Mouse (Mus musculus) left cerebral cortex, postnatal 14 days (tissue): ENCODE results near the gene Ttll1. TPM values are rescaled to one million over a fixed set of nuclear protein-coding genes. Genes with fewer than 3 reads are reported as not detected.
A peak's percentile ranks its signal among the peaks of the same experiment; 100 is the strongest.

Experiments used
- DNase-seq, 2 experiments: peaks; one replicate each; pipeline ENCODE4 v3.0.0; 2021 to 2022; ENCODE audit warnings: low spot score in 2 of 2, mixed read lengths in 1 of 2
- intact Hi-C: fragments of 180-260 bp; cut with DNase I; formaldehyde crosslinking; loops from one replicate; pipeline ENCODE4 v1.15.1; 2025
- long read RNA-seq, 2 experiments: library from polyadenylated mRNA; stranded (forward); transcript quantifications; one replicate each; pipeline ENCODE4 v2.0.0; 2021
- total RNA-seq, 2 experiments: library from RNA; stranded (reverse); gene quantifications; 2 replicates each; pipeline ENCODE4 v1.2.3; 2021

Gene Ttll1
- 10 to 100 TPM; 53.9 to 56.3 TPM for total RNA-seq
- long read RNA-seq, experiment 1, transcript Ttll1-201 (12 exons, 2,060 nt), result major isoform, 77 of 96 reads
- long read RNA-seq, experiment 1, partial matches to known transcripts, result 11 of 96 reads
- long read RNA-seq, experiment 1, other reads (novel, unspliced or antisense), result 8 of 96 reads
- long read RNA-seq, experiment 2, transcript Ttll1-201 (12 exons, 2,060 nt), result major isoform, 79 of 92 reads
- long read RNA-seq, experiment 2, partial matches to known transcripts, result 0 of 92 reads
- long read RNA-seq, experiment 2, other reads (novel, unspliced or antisense), result 13 of 92 reads

DNA sequence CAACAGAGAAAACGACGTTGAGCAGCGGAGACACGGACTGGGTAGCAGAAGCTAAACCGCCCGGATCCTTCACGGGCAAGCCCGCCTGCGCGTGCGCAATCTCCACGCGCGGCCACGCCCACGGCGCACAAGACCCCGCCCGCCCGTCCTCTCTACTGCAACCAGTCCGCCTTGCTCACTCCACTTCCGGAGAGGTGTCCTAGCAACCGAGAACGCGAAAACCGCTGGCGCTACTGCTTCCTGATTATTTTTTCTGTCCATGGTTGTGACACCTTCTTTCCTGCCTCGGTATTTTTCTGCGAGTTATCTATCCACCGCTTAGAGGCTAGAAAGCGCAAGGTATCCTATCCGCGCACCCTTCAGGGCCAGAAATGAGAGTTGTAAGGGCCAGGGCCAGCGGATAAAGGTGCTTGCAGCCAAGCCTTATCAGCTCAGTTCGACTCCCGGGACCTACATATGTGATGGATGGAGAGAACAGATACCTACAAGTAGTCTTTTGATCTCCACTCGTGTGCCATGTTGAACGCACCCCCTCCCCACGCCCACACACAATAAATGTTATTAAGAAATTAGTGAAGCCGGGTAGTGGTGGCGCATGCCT, at the start of gene Ttll1:
Gene Ttll1 (minus strand): TSS at position 89 of the 601 bp plus-strand sequence.
- intact Hi-C loops, result loop anchor here (10.0 kb wide), 2 partner anchors 356 to 696 kb away; no protein-coding TSS in a partner anchor
- peak; percentile 95 to 96 for DNase-seq

DNA sequence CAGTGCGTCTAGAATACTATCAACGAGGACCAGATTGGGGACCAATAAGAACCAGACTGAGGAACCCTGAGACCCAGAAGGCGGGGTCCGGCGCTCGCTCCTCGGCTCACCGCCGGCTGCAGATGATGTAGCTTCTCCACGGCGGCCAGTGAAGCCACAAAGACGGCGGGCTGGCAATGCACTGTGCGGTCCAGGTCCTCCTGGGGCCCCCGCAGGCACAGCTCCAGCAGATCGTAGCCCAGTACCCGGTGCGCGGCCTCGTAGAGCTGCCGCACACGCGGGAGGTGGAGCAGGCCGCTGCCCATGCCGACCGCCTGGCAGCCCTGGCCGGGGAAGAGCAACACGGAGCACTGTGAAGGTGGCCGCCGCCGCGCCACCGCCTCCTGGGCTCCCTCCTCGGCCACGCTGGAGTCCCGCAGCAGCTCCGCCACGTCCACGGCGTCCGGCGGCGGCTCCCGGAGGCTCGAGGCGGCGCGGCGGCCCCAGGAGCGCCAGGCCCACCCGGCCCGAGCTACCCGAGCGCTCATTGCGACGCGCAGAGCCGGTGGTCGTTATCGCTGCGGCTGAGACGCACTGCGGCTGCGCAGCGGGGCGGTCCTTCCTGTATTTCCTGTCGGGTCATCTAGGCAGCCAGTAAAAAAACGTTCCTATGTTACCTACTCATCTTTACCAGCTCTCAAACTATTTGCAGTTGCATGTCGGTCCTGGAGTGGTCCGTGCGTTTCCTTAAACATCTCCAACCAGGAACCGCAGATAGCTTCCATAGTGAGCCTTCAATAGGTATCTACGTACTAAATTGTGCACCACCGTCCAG, 44.7 kb upstream of the Ttll1 start:
- intact Hi-C loops, result no loop called here
- peak; percentile 87 to 88 for DNase-seq

DNA sequence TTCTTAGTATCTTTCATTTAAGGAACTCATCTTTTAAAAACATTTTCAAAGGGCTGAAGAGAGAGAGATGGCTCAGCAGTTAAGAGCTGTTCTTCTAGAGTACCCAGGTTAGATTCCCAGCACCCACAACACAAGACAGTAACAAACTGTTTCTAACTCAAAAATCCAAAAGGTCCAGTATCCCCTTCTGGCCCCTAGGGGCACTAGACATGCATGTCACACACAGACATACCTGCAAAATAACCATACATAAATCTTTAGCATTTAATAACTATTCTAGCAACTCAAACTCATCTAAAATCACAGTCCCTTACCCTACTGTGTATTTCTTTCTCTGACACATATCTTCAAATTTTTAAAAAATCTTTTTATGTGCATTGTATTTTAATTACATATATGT, 43.1 kb upstream of the Ttll1 start:
- intact Hi-C loops, result no loop called here
- no peak for DNase-seq

DNA sequence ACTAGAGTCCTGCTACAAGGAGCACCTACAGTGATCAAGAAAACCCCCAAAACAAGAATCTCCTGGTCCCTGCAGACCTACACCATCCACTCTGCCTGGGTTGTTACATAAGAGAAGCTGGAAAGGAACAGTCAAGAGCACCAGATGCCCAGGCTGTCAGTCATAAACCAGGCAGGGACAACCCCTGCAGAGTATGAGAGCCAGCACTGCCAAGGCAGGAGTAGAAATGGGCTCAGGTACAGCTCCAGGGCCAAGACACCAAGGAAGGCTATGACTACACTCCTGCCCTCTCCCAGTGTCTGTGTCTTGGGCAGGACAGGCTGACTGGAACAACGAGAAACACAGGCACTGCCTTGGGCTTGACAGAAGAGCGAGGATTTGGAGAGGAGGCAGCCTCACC, 39.4 kb upstream of the Ttll1 start:
- DNase-seq, result no peak
- intact Hi-C loops, result no loop called here

DNA sequence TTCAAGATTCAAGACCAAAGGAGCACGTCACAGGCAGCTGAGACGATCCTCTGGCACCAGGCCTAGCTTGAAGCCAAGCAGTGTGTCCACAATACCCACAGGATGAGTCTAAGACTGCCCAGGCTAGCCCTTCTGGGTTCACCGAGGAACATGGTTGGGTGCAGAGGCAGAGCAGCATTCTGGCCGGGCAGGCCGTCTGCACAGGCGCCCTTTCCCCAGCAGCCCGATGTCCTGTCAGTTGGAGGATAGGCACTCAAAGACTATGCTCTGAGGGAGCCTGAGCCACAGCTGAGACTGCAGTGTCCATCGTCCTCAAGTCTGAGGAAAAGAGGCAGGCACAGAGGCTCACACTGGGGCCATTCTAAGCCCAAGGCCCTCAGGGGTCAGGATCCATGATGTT, 36.5 kb upstream of the Ttll1 start:
- no peak for DNase-seq
- intact Hi-C loops, result no loop called here

DNA sequence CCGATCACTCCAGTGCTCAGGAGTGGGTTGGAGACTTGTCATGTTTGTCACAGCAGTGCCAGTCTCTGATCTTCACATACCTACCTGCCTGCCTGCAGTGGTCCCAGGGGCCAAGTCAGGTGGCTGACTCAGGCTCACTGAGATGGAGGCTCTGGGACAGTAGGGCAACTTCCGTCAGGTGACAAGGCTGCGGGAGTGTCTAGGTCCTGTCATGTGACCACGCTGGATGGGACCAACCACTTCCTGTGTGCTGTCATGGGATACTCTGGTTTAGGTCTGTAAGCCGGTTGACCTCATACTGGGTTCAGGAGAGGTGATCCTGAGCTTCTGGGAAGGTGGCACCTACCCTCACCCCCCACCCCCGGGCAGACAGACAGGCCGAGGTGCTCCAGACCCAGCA, 35.3 kb upstream of the Ttll1 start:
- intact Hi-C loops, result no loop called here
- DNase-seq, result no peak

DNA sequence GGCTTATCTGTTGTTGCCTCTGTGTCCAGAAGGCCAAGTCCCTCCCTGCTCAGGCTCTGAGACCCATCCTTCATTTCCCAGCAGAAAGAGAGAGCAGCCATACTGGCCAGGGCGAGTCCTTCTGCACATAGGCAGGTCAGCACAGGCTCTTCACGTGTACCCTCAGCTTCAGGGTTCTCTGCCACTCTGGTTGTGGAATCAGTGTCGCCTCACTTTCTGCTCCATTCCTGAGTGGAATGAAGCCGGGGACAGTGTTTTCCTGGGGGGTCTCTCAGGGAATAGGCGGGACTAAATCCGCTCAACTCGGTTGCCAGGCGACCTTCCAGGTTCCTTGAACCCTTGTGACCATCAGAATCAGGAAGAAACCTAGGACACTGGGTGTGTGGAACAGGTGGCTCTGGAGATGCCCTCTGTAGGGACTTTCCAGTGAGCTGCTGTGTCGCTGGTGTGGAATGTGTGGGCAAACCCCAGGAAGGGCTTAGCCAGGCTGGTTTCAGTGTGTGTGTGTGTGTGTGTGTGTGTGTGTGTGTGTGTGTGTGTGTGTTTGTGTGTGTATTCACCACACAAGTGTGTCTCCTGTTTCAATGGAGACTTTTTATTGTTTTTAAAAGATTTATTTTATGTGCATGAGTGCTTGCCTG, 31.1 kb upstream of the Ttll1 start:
- intact Hi-C loops, result no loop called here
- no peak for DNase-seq

DNA sequence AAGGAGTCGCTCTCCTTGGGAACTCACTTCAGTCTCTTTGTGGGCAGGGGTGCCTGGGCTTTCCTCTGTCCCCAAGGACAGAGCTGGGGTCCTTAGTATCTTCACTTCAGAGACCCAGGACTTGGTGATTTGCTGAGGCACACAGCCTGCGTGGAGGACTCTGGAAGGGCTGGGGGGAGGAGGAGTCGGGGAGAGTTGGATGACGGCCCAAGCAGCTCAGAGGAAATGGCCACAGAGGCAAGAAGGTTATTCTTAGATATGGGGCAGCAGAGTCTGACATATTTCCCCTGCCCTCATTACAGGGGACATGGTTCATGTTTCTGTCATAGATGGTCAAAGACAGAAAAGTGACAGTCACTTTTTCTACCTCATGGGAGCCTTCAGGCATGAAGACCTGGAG, 29.2 kb upstream of the Ttll1 start:
- no peak for DNase-seq

DNA sequence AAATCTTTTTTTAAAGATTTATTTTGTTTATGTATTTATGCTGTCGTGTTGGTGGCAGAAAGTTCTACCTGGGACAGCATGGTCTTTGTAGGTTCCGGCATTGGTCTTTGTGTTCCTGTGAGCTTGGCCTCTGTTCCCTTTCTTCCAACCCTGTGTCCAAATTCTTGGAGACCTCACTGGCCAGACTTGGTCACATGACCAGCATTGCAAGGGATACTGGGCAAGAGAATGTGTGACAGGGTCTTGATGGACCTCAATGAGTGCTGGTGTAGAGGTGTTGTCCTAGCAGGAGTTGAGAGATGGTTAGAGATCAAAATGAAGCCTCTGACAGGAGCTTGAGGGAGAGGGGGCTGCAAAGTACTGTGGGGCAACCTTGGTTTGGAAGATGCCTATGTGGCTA, 28.2 kb upstream of the Ttll1 start:
- intact Hi-C loops, result no loop called here

More for the DNA sequence above, 29.2 kb upstream of the Ttll1 start:
- intact Hi-C loops, result no loop called here

DNA sequence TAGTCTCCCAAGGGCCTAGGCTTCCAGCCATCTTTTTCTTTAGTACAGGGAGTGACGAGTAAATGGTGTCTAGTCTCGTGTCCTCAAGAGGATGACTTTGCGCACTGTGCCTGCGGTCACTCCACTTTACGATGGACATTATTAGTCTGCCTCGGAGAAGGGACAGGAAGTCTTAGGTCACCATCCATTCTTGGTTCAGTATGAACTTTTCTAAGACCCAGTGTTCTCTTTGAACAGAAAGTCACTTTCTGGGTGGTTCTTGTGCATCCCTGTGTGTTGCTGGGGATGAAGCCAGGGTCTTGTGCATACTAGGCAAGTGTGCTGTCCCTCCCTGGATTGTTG, 25.2 kb upstream of the Ttll1 start:
- no peak for DNase-seq
- intact Hi-C loops, result no loop called here

More for the DNA sequence above, 28.2 kb upstream of the Ttll1 start:
- DNase-seq, result no peak

DNA sequence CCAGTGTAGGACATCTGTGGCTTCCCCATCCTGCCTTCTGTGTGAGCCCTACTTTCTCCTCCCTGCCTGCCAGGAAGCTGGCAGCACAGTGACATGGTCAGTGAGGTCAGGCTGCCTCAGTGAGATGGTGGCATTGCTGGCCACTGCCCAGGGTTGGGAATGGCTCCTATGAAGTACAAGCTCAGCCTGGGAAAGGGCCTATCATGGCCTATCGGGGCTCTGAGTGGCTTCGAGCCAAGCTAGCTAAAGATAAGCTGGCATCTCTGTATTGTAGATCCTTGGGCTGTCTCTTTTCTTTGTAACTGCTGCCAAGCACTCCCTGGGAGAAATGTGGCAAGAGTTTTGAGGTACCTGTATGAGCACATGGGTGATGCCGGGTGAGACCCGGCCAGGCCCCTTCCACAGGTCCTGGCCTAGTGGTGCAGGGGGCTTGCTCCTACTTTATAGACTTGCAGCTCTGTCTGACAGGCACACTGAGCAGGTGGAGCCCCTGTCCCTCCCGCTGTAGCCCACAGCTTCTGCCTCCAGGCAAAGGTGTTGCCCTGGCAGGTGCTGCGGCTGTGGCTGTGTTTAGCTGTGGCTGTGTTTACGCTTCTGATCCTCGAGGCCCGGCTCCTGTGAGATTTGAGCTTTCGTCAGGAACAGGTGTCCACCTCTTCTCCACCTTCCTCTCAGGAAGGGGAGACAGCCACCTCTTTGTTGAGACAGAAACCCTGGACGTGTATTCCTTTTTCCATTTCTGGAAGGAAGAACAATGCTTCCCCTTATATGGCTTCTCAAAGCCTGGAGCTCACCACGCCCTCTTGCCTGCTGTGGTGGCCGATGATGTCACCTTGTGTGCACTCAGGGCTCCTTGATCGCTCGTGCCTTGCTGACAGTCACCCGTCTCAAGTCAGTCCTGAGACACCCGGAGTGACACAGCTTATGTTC, 24.5 kb upstream of the Ttll1 start:
- DNase-seq, result no peak
- intact Hi-C loops, result no loop called here

DNA sequence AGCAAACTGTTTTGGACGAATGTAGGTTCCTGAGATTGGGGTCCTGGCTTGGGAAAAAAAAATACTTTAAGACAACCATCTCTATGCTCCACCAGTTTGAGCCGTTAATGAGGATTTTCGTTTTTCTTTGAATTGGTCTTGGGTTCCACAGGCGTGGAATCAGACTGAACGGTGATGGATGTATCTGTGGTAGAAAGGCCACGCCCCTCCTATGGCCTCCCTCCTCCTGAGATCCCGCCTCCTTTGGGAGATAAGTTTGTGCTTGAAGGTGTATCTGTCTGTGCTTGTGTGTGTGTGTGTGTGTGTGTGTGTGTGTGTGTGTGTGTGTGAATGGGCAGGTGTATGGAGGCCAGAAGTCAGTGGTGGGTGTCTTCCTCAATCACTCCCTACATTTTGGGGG, 21.9 kb upstream of the Ttll1 start:
- intact Hi-C loops, result no loop called here
- no peak for DNase-seq

DNA sequence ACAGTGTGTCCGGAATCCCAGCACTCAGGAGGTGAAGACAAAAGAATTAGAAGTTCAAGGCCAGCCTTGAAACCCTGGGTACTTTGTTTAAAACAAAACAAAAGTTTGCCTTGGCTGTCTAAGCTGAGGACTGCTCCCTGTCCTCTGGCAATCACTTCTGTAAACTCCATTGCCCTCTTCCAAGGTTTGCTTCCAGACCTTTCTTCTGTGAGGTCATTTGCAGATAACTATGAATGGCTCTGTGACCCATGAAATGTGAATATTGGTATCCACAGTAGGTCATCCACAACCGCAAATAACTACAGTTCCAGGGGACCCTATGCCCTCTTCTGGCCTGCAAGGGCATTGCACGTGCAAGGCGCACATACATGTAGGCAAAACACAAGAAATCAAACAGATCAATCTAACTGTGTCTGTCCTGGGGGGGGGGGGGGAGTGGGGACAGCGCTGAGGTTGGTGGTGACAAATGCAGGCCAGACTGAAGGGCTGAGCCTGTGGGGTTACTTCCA, 21.3 kb upstream of the Ttll1 start:
- DNase-seq, result no peak
- intact Hi-C loops, result no loop called here

DNA sequence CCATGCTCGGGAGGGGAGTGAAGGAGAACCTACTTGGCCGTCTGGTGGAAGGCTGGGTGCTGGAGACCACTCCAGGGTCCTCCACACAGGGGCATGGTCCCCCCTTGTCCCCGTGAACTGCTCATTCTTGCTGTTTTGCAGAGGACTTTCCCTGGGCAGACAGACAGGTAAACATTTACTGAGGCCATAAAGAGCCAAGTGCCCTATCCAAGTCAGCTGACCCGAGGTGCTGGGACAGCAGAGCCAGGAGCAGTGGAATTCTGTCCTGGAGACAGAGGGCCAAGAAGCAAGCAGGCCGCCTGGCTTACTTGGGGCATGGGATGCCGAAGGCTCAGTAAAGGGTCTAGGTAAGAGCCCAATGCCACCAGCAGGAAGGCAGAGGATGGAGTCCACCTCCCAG, 20.0 kb upstream of the Ttll1 start:
- no peak for DNase-seq
- intact Hi-C loops, result no loop called here

DNA sequence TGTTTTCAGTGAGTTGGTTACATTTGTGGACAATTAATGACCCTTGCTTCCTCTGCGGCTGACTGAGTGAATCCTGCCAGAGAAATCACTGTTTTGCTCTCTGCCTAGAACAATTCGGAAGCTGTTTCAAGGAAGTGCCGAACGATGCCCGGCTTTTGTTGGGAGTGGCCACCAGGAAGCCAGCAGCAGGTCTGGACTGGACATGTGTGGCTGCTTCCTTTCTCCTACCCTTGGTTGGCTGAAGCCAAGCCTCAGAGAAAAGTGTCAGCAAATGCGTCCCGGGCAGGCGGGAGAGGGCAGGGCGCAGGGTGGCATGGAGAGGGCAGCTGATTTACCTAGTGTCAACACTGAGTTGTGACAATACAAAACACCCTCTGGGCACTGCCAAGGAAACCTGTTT, 19.5 kb upstream of the Ttll1 start:
- intact Hi-C loops, result no loop called here
- no peak for DNase-seq

DNA sequence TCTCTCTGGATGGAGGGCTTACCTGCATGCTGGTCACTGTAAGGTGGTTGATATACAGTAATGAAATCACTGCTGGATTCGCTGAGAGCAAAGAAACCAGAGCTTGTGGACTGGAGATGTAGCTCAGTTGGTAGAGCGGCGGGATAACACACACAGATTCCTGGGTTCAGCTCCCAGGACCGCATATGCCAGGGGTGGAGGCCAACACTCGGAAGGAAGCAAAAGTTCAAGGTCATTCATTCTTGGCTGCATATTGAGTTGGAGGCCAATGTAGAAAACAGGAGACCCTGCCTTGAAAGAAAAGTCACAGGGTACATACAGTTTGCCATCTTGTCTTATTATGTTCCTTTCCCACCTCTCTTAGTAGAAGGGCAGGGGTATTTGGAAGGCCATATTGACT, 19.1 kb upstream of the Ttll1 start:
- no peak for DNase-seq
- intact Hi-C loops, result no loop called here

DNA sequence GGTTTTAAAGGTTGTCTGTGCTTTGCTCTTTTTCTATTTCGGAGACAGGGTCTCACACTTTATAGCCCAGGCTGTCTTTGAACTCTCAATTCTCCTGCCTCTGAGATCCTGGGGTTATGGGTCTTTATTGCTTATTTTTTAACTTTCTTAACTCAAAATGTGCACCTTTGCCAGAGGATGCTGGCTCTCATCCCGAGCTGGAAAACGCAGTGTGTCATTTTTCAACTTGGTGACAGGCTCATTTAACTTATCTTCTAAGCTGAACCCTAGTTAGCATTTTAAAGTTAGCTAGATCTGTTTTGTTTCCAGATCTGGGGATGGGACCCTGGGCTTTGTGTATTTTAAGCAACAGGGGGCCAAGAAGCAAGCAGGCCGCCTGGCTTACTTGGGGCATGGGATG, 18.2 kb upstream of the Ttll1 start:
- intact Hi-C loops, result no loop called here
- no peak for DNase-seq

DNA sequence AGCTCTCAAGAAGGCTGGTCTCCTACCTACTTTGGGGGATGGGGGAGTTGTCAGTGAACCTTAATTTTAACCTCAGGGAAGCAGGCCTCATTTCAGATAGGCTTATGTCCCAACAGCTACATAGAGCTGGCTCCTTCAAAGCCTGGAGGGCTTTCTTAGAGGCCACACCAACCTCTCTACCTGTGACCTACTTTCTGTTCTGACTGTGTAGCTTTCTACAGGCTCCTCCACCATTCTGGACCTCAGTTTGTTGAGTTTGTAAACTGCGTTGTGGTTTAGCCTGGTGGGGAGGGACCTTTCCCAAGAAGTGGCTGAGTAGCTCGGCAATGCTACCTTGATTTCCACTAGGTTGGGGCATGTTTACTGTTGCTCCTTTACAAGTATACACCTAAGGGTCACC, 17.1 kb upstream of the Ttll1 start:
- intact Hi-C loops, result no loop called here
- DNase-seq, result no peak

DNA sequence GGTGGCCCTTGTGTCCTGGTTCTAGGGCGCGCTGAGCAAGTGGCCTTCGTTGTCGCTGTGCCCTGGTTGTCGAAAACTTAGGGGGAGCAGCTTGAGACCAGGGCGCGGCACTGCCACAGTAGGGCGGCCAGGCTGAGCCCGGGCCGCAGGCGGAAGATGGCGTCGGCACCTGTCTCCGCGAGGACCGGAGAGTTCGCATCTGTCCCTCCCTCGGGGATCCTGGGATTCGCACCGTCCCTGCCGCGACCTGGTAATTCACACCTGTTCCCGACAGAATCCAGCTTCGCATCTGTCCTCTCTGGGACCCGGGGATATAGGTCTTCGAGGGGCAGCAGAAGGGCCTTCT, 16.4 kb upstream of the Ttll1 start:
- intact Hi-C loops, result no loop called here
- no peak for DNase-seq
